Mouse (Mus musculus) cerebellum, adult 2 months (tissue): ENCODE results near the gene Zfp689. TPM values are rescaled to one million over a fixed set of nuclear protein-coding genes. Genes with fewer than 3 reads are reported as not detected.

ENCODE experiments used
- DNase-seq, 2 experiments: peaks; one replicate each; pipeline ENCODE4 v3.0.0; 2021
- H3K27ac ChIP-seq: fragments of 200-500 bp; 2 replicates; pipeline ENCODE4 v1.5.1; 2012; ENCODE audit warnings: low read length, control low read depth, inconsistent platforms; ENCODE audit not compliant: insufficient read depth
- H3K27me3 ChIP-seq: fragments of 200-500 bp; 2 replicates; pipeline ENCODE4 v1.6.1; 2012; ENCODE audit warnings: inconsistent platforms, mild to moderate bottlenecking, low read length, moderate library complexity; ENCODE audit not compliant: control insufficient read depth, insufficient read depth
- H3K4me1 ChIP-seq: fragments of 200-500 bp; 2 replicates; pipeline ENCODE4 v1.6.1; 2011; ENCODE audit warnings: low read length; ENCODE audit not compliant: control insufficient read depth, insufficient read depth
- H3K4me3 ChIP-seq: fragments of 200-500 bp; replicated peaks from 2 replicates; pipeline ENCODE3; 2011; ENCODE audit warnings: mild to moderate bottlenecking, low read depth, low read length, control low read depth; ENCODE audit not compliant: insufficient read depth
- CTCF ChIP-seq: fragments of 200-500 bp; IDR thresholded peaks from 2 replicates; pipeline ENCODE4 v1.5.1; 2011; ENCODE audit warnings: low read depth, mild to moderate bottlenecking, control low read depth, low read length, moderate library complexity, borderline replicate concordance; ENCODE audit not compliant: insufficient read depth
- POLR2A ChIP-seq: fragments of 200-500 bp; IDR thresholded peaks from 2 replicates; pipeline ENCODE4 v1.6.1; 2011; ENCODE audit warnings: low read length, control low read depth, borderline replicate concordance; ENCODE audit not compliant: insufficient read depth
- WGBS: fragments of 180-500 bp; shearing (Covaris S2); methylation state at CpG from one replicate; pipeline ENCODE4 v1.1.7; 2018; 5-methylcytosine and 5-hydroxymethylcytosine counted together
- polyA plus RNA-seq: library from polyadenylated mRNA; depleted of rRNA; stranded (reverse); fragments of >200 nt; gene quantifications from 2 replicates; pipeline ENCODE4 v1.2.3, GENCODE M21; 2012; rRNA removed

Gene Zfp689
- polyA plus RNA-seq, 1 experiment, result 6.8 TPM

- WGBS, result 69% methylated on average over 8 of the region's 8 CpGs
- no peak for DNase-seq
- TF ChIP-seq CTCF, result no peak
- no peak for TF ChIP-seq POLR2A
- Histone ChIP-seq H3K27me3 (no peaks in the 10 kb centered on the region), H3K4me3 (peak overlapping the region; percentile 22), H3K4me1 (peaks cover 7% of the 10 kb centered on the region), H3K27ac (no peak overlapping the region)
Measured at GRCm38 (mm10) chr7:127392251-127392824, 56.6 kb downstream of the Zfp689 start.

Other genes with a start within 250 kb of the Zfp689 start
- gene Tbc1d10b, start 240.7 kb downstream of the Zfp689 start, polyA plus RNA-seq, result 72.4 and 83.9 TPM in 2 replicates
- gene Mylpf, start 240.3 kb downstream of the Zfp689 start, polyA plus RNA-seq, result 1.6 and 3.0 TPM in 2 replicates
- 16.6 and 17.6 TPM in 2 replicates for gene Zfp553, start 216.1 kb downstream of the Zfp689 start, polyA plus RNA-seq
- 11.3 and 12.5 TPM in 2 replicates for gene Sept1, start 216.0 kb downstream of the Zfp689 start, polyA plus RNA-seq
- 88.7 and 95.4 TPM in 2 replicates for gene Zfp771, start 204.9 kb downstream of the Zfp689 start, polyA plus RNA-seq
- 23.8 and 25.6 TPM in 2 replicates for gene Dctpp1, start 188.4 kb downstream of the Zfp689 start, polyA plus RNA-seq
- gene Sephs2, start 175.1 kb downstream of the Zfp689 start, polyA plus RNA-seq, result 31.1 and 31.7 TPM in 2 replicates
- gene Itgal, start 152.9 kb downstream of the Zfp689 start, polyA plus RNA-seq, result 0.87 and 1.4 TPM in 2 replicates
- 21.2 TPM in 2 replicates for gene Zfp768, start 103.6 kb downstream of the Zfp689 start, polyA plus RNA-seq
- 8.2 and 8.6 TPM in 2 replicates for gene Zfp747, start 73.1 kb downstream of the Zfp689 start, polyA plus RNA-seq
- 3.9 and 4.4 TPM in 2 replicates for gene 9130019O22Rik, start 62.0 kb downstream of the Zfp689 start, polyA plus RNA-seq
- 4.8 and 5.9 TPM in 2 replicates for gene E430018J23Rik, start 55.5 kb downstream of the Zfp689 start, polyA plus RNA-seq
- gene Zfp764, start 42.3 kb downstream of the Zfp689 start, polyA plus RNA-seq, result 4.0 and 4.3 TPM in 2 replicates
- 19.3 and 20.6 TPM in 2 replicates for gene Zfp688, start 27.1 kb downstream of the Zfp689 start, polyA plus RNA-seq
- 57.9 and 66.1 TPM in 2 replicates for gene Prr14, start 10.5 kb upstream of the Zfp689 start, polyA plus RNA-seq
- gene Fbrs, start 30.0 kb upstream of the Zfp689 start, polyA plus RNA-seq, result 35.5 and 37.2 TPM in 2 replicates
- 32.2 and 36.2 TPM in 2 replicates for gene Srcap, start 62.8 kb upstream of the Zfp689 start, polyA plus RNA-seq
- 18.6 and 19.5 TPM in 2 replicates for gene Gm42715, start 70.4 kb upstream of the Zfp689 start, polyA plus RNA-seq
- gene Tmem265, start 112.2 kb upstream of the Zfp689 start, polyA plus RNA-seq, result not detected in 2 replicates
- 159 and 161 TPM in 2 replicates for gene Phkg2, start 124.2 kb upstream of the Zfp689 start, polyA plus RNA-seq
- gene Ccdc189, start 139.4 kb upstream of the Zfp689 start, polyA plus RNA-seq, result 10.1 and 12.2 TPM in 2 replicates
- gene Rnf40, start 139.6 kb upstream of the Zfp689 start, polyA plus RNA-seq, result 53.7 and 56.2 TPM in 2 replicates
- gene Zfp629, start 166.6 kb upstream of the Zfp689 start, polyA plus RNA-seq, result 22.4 and 22.7 TPM in 2 replicates